Mouse (Mus musculus): ENCODE results near the gene Jag2.

Jag2 gene

GRCm38 (mm10) chr12:112929562-112930352, at the start of gene Jag2:
TSS of gene Jag2 (minus strand) at chr12:112929776.
- POLR2A ChIA-PET, result interaction anchor here in 3 of 4 experiments (0.6 to 1.8 kb wide), 9 partner anchors 8 to 226 kb away, joined by 3 to 10 read pairs (median 3); partner anchors contain the start of genes Nudt14 (in 2 of the 3), Btbd6 (in 1 of the 3) and Tedc1 (in 1 of the 3)
- CTCF ChIA-PET, result interaction anchor here (0.6 to 3.4 kb wide), 41 partner anchors 9 to 1138 kb away, joined by 3 to 18 read pairs (median 4); partner anchors contain the start of genes Nudt14 (in 3 of the 4), Brf1 (in 1 of the 4), Btbd6 (in 1 of the 4) and Tex22 (in 1 of the 4)

- ChIA-PET CTCF (interaction anchor here in 3 of 4 experiments (0.5 to 3.6 kb wide), 14 partner anchors 9 to 173 kb away, joined by 3 to 37 read pairs (median 4); partner anchors contain the start of gene Brf1 (in 1 of the 3)), POLR2A (interaction anchor here in 3 of 4 experiments (0.8 to 3.2 kb wide), 20 partner anchors 10 to 298 kb away, joined by 3 to 21 read pairs (median 4); partner anchors contain the start of genes Brf1 (in 2 of the 3), Clba1 (in 1 of the 3), Tex22 (in 1 of the 3) and Zbtb42 (in 1 of the 3))
Observed at GRCm38 (mm10) chr12:112977156-112977555, 47.6 kb upstream of the Jag2 start.

- ChIA-PET CTCF (interaction anchor here (0.5 to 3.6 kb wide), 31 partner anchors 10 to 1206 kb away, joined by 3 to 37 read pairs (median 4); partner anchors contain the start of genes Brf1 (in 1 of the 4) and Crip1 (in 1 of the 4)), POLR2A (interaction anchor here in 3 of 4 experiments (0.6 to 3.2 kb wide), 48 partner anchors 11 to 808 kb away, joined by 3 to 21 read pairs (median 4); partner anchors contain the start of genes Brf1 (in 3 of the 3), Tex22 (in 2 of the 3), Clba1 (in 1 of the 3) and Crip1 (in 1 of the 3))
Observed at GRCm38 (mm10) chr12:112976371-112977073, 46.9 kb upstream of the Jag2 start, which contains the start of gene Btbd6. TSS of gene Btbd6 (plus strand) at chr12:112976482.

GRCm38 (mm10) chr12:112974736-112975135, 45.2 kb upstream of the Jag2 start:
- POLR2A ChIA-PET, result interaction anchor here in 1 of 4 experiments (2.7 kb wide), 1 partner anchor 26 kb away, joined by 14 read pairs; the partner anchor contains the start of gene Brf1
- CTCF ChIA-PET, result interaction anchor here in 1 of 4 experiments (3.6 kb wide), 1 partner anchor 12 kb away, joined by 37 read pairs; no protein-coding TSS in a partner anchor

GRCm38 (mm10) chr12:112969616-112970015, 40.0 kb upstream of the Jag2 start:
- ChIA-PET CTCF (interaction anchor here in 1 of 4 experiments (0.9 to 1.6 kb wide), 3 partner anchors 11 to 105 kb away, joined by 3 to 8 read pairs (median 3); partner anchors contain the start of gene Tex22), POLR2A (interaction anchor here in 2 of 4 experiments (0.6 to 1.4 kb wide), 11 partner anchors 11 to 170 kb away, joined by 3 to 8 read pairs (median 3); partner anchors contain the start of genes Brf1 (in 1 of the 2) and Crip2 (in 1 of the 2))

- CTCF ChIA-PET, result interaction anchor here in 2 of 4 experiments (0.5 to 1.6 kb wide), 3 partner anchors 11 to 22 kb away, joined by 3 to 8 read pairs (median 4); no protein-coding TSS in a partner anchor
- POLR2A ChIA-PET, result interaction anchor here in 3 of 4 experiments (0.7 to 1.4 kb wide), 6 partner anchors 16 to 32 kb away, joined by 3 to 4 read pairs (median 3); partner anchors contain the start of gene Brf1 (in 1 of the 3)
Observed at GRCm38 (mm10) chr12:112968943-112969342, 39.4 kb upstream of the Jag2 start.

- CTCF ChIA-PET, result interaction anchor here in 2 of 4 experiments (0.7 to 1.1 kb wide), 2 partner anchors 22 to 127 kb away, joined by 3 read pairs; no protein-coding TSS in a partner anchor
- POLR2A ChIA-PET, result interaction anchor here in 1 of 4 experiments (1.2 kb wide), 2 partner anchors 16 to 35 kb away, joined by 3 read pairs; partner anchors contain the start of gene Brf1
Observed at GRCm38 (mm10) chr12:112965783-112966182, 36.2 kb upstream of the Jag2 start.

- ChIA-PET POLR2A (interaction anchor here in 2 of 4 experiments (0.9 to 1.3 kb wide), 2 partner anchors 14 to 15 kb away, joined by 3 to 5 read pairs; partner anchors contain the start of gene Btbd6 (in 2 of the 2)), CTCF (interaction anchor here in 3 of 4 experiments (0.6 to 1.6 kb wide), 5 partner anchors 14 to 41 kb away, joined by 3 to 17 read pairs (median 4); partner anchors contain the start of gene Btbd6 (in 1 of the 3))
Observed at GRCm38 (mm10) chr12:112961872-112962271, 32.3 kb upstream of the Jag2 start.

- CTCF ChIA-PET, result interaction anchor here in 2 of 4 experiments (0.9 to 1.6 kb wide), 4 partner anchors 14 to 26 kb away, joined by 3 to 6 read pairs (median 4); partner anchors contain the start of gene Btbd6 (in 1 of the 2)
- POLR2A ChIA-PET, result interaction anchor here in 3 of 4 experiments (0.7 to 1.3 kb wide), 3 partner anchors 15 to 113 kb away, joined by 3 to 5 read pairs (median 4); partner anchors contain the start of genes Btbd6 (in 1 of the 3) and Tex22 (in 1 of the 3)
Observed at GRCm38 (mm10) chr12:112961428-112961827, 31.9 kb upstream of the Jag2 start.

GRCm38 (mm10) chr12:112959421-112959820, 29.8 kb upstream of the Jag2 start:
- CTCF ChIA-PET, result interaction anchor here in 1 of 4 experiments (0.8 to 1.5 kb wide), 3 partner anchors 12 to 115 kb away, joined by 3 to 6 read pairs (median 4); partner anchors contain the start of genes Btbd6 and Tex22

GRCm38 (mm10) chr12:112958303-112958702, 28.7 kb upstream of the Jag2 start:
- POLR2A ChIA-PET, result interaction anchor here in 3 of 4 experiments (0.7 to 2.0 kb wide), 9 partner anchors 10 to 278 kb away, joined by 3 to 15 read pairs (median 4); partner anchors contain the start of genes Btbd6 (in 3 of the 3) and Tex22 (in 1 of the 3)

More at GRCm38 (mm10) chr12:112959421-112959820, 29.8 kb upstream of the Jag2 start:
- POLR2A ChIA-PET, result interaction anchor here in 2 of 4 experiments (0.8 to 1.2 kb wide), 4 partner anchors 10 to 18 kb away, joined by 3 to 6 read pairs (median 4); partner anchors contain the start of gene Btbd6 (in 1 of the 2)

GRCm38 (mm10) chr12:112955800-112956199, 26.2 kb upstream of the Jag2 start:
- CTCF ChIA-PET, result interaction anchor here (0.6 to 1.7 kb wide), 17 partner anchors 14 to 1813 kb away, joined by 3 to 6 read pairs (median 3); partner anchors contain the start of genes Clba1 (in 1 of the 4) and Nudt14 (in 1 of the 4)
- POLR2A ChIA-PET, result interaction anchor here in 1 of 4 experiments (0.6 to 1.9 kb wide), 5 partner anchors 13 to 760 kb away, joined by 3 to 8 read pairs (median 4); partner anchors contain the start of genes Brf1 and Tex22

More at GRCm38 (mm10) chr12:112958303-112958702, 28.7 kb upstream of the Jag2 start:
- CTCF ChIA-PET, result interaction anchor here (0.5 to 1.5 kb wide), 38 partner anchors 9 to 1398 kb away, joined by 3 to 13 read pairs (median 4); partner anchors contain the start of genes Jag2 (in 2 of the 4), Btbd6 (in 1 of the 4), Clba1 (in 1 of the 4) and Nudt14 (in 1 of the 4)

- CTCF ChIA-PET, result interaction anchor here in 1 of 4 experiments (1.1 kb wide), 2 partner anchors 77 to 229 kb away, joined by 3 read pairs; no protein-coding TSS in a partner anchor
- POLR2A ChIA-PET, result interaction anchor here in 2 of 4 experiments (0.6 to 0.9 kb wide), 3 partner anchors 12 to 23 kb away, joined by 3 to 5 read pairs (median 3); partner anchors contain the start of gene Btbd6 (in 1 of the 2)
Observed at GRCm38 (mm10) chr12:112952926-112953565, 23.5 kb upstream of the Jag2 start.

GRCm38 (mm10) chr12:112952433-112952832, 22.9 kb upstream of the Jag2 start:
- ChIA-PET POLR2A (interaction anchor here in 2 of 4 experiments (0.6 to 0.9 kb wide), 2 partner anchors 18 to 24 kb away, joined by 3 to 5 read pairs; partner anchors contain the start of gene Btbd6 (in 1 of the 2)), CTCF (interaction anchor here in 1 of 4 experiments (1.1 kb wide), 2 partner anchors 77 to 229 kb away, joined by 3 read pairs; no protein-coding TSS in a partner anchor)

- ChIA-PET POLR2A (interaction anchor here in 3 of 4 experiments (0.6 to 1.9 kb wide), 7 partner anchors 10 to 230 kb away, joined by 3 to 14 read pairs (median 5); partner anchors contain the start of genes Nudt14 (in 2 of the 3) and Crip2 (in 1 of the 3)), CTCF (interaction anchor here in 3 of 4 experiments (0.7 to 1.7 kb wide), 9 partner anchors 10 to 270 kb away, joined by 3 to 8 read pairs (median 4); partner anchors contain the start of genes Btbd6 (in 1 of the 3), Cdca4 (in 1 of the 3), Jag2 (in 1 of the 3) and Nudt14 (in 1 of the 3))
Observed at GRCm38 (mm10) chr12:112951150-112951842, 21.7 kb upstream of the Jag2 start.

All from embryonic stem cell, embryonic (primary cell).